Mouse (Mus musculus) heart, embryonic 15.5 days (tissue): ENCODE results near the gene Npas3. TPM values are rescaled to one million over a fixed set of nuclear protein-coding genes. Genes with fewer than 3 reads are reported as not detected.

ENCODE experiments used
- ATAC-seq: fragments of 200-750 bp; cut with Nextera tagmentation; replicated peaks from 2 replicates; pipeline ENCODE4 v1.8.0; 2017; ENCODE audit warnings: low read depth, moderate TSS enrichment; ENCODE audit not compliant: insufficient number of reproducible peaks, insufficient read depth, low FRiP score
- H3K27ac ChIP-seq: fragments of 300-500 bp; sonication (generic); 2 replicates; pipeline ENCODE4 v1.5.1; 2015; ENCODE audit warnings: mild to moderate bottlenecking, inconsistent platforms
- H3K27me3 ChIP-seq: fragments of 300-500 bp; sonication (generic); 2 replicates; pipeline ENCODE4 v1.6.1; 2015; ENCODE audit warnings: inconsistent platforms
- H3K36me3 ChIP-seq: fragments of 300-500 bp; sonication (generic); 2 replicates; pipeline ENCODE4 v1.6.1; 2015; ENCODE audit warnings: mild to moderate bottlenecking, inconsistent platforms
- H3K4me1 ChIP-seq: fragments of 300-500 bp; sonication (generic); replicated peaks from 2 replicates; pipeline ENCODE4 v1.6.1; 2015; ENCODE audit warnings: inconsistent platforms
- H3K4me2 ChIP-seq: fragments of 300-500 bp; sonication (generic); 2 replicates; pipeline ENCODE4 v1.6.1; 2015; ENCODE audit warnings: inconsistent platforms, mild to moderate bottlenecking, moderate library complexity
- H3K4me3 ChIP-seq: fragments of 300-500 bp; sonication (generic); 2 replicates; pipeline ENCODE4 v1.5.1; 2015; ENCODE audit warnings: mild to moderate bottlenecking, inconsistent platforms
- H3K9ac ChIP-seq: fragments of 300-500 bp; sonication (generic); 2 replicates; pipeline ENCODE4 v1.6.1; 2015; ENCODE audit warnings: mild to moderate bottlenecking, inconsistent platforms
- H3K9me3 ChIP-seq: fragments of 300-500 bp; sonication (generic); replicated peaks from 2 replicates; pipeline ENCODE4 v1.6.1; 2016; ENCODE audit warnings: inconsistent platforms
- WGBS: fragments of 180-500 bp; shearing (Covaris S2); methylation state at CpG from one replicate; pipeline ENCODE4 v1.1.7; 2015; ENCODE audit warnings: mixed read lengths; 5-methylcytosine and 5-hydroxymethylcytosine counted together
- polyA plus RNA-seq: library from polyadenylated mRNA; unstranded; fragments of >200 nt; fragmentation: Nextera tagmentation; extraction: Ambion mirVana; gene quantifications from 2 replicates; pipeline ENCODE4 v1.2.1, GENCODE M21; 2015

Gene Npas3
- polyA plus RNA-seq, 1 experiment from 2014 or later = 0.82 TPM

DNA sequence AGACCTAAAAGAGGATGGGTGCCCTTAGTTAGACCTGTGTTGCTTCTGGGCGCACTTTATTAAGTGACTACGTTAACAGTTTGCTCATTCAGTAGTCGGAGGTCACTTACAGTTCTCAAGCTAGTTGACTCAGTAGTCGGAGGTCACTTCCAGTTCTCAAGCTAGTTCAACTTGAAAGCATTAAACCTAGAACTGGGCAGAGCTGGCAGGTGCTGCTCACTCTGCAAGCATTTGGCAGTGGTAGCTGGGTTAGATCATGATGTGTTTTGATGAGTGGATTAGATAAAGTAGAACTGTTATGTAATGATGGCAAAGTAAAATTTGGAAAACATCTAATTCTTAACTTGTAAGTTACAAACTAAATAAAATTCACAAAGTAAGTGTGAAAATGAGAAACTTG is 271.1 kb downstream of the Npas3 start:
- H3K27me3 ChIP-seq = no peaks in the 10 kb centered on the region
- no peak for ATAC-seq
- no peaks in the 10 kb centered on the region for H3K4me1 ChIP-seq
- H3K4me3 ChIP-seq = no peak overlapping the region
- 85% methylated on average over 4 of the region's 4 CpGs for WGBS
- H3K36me3 ChIP-seq = no peaks in the 10 kb centered on the region
- no peak overlapping the region for H3K9ac ChIP-seq
- no peak overlapping the region for H3K4me2 ChIP-seq
- no peak overlapping the region for H3K27ac ChIP-seq
- H3K9me3 ChIP-seq = no peaks in the 10 kb centered on the region

DNA sequence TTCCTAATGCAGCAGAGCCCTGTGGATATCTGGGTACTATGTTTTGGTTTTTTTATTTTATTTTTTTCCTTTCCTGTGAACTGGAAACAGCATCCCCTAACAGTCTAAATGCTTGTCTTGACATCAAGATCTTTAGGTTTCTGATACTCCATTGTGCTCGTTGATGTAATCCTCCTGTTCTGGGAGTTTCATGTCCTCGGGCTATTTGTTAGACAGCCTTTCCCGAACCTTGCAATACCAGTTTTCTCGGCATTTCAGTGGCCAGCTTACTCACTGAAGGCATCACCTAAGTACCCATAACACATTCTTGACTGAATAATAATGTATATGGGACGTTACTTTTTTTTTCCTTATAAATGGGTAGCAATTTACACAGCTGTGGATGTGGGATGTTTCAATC is 274.2 kb downstream of the Npas3 start:
- no peaks in the 10 kb centered on the region for H3K27me3 ChIP-seq
- no peak overlapping the region for H3K27ac ChIP-seq
- no peak overlapping the region for H3K4me2 ChIP-seq
- no peaks in the 10 kb centered on the region for H3K4me1 ChIP-seq
- WGBS = 68% methylated on average over 5 of the region's 5 CpGs
- no peak for ATAC-seq
- no peak overlapping the region for H3K4me3 ChIP-seq
- H3K9me3 ChIP-seq = no peaks in the 10 kb centered on the region
- H3K9ac ChIP-seq = no peak overlapping the region
- H3K36me3 ChIP-seq = no peaks in the 10 kb centered on the region

DNA sequence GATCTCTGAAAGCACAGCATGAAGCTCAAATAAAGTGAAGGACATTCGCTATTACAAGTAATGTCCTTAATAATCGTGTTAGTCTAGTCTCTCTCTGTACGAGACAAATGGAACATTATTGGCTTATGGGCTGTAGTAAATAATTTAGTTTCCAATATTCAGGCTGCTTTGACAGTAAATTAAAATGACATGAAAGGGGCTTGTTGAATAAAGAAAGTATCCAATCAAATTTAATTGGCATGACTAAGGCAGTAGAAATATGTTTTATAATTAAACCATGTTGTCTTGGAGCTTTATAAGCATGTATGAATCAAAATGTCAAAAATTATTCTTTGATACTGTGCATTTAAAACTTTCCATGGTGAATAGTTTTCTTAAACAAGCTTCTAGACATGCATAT is 278.6 kb downstream of the Npas3 start:
- Histone ChIP-seq H3K27me3 (no peaks in the 10 kb centered on the region), H3K9ac (no peak overlapping the region), H3K4me1 (no peaks in the 10 kb centered on the region), H3K27ac (no peak overlapping the region), H3K4me2 (no peak overlapping the region), H3K36me3 (no peaks in the 10 kb centered on the region), H3K4me3 (no peak overlapping the region), H3K9me3 (no peaks in the 10 kb centered on the region)
- no peak for ATAC-seq
- WGBS = 92% methylated on average over 3 of the region's 3 CpGs

DNA sequence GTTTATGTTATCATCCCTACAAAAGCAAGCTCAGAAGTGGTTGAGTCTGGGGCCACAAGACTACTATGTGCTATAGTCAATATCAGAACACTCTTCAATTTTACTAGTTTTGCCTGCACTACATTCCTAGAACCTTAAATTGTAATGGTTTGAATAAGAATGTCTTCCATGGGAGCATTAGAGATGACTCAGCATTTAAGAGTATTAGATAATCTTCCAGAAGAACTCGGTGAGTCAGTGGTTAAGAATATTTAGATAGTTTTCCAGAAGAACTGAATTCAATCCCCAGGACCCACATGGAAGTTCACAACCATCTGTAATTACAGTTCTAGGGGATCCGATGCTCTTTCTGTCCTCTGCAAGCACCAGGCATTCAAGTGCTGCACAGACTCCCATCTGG is 280.9 kb downstream of the Npas3 start:
- Histone ChIP-seq H3K4me2 (no peak overlapping the region), H3K9me3 (no peaks in the 10 kb centered on the region), H3K27me3 (no peaks in the 10 kb centered on the region), H3K4me1 (no peaks in the 10 kb centered on the region), H3K4me3 (no peak overlapping the region), H3K36me3 (no peaks in the 10 kb centered on the region), H3K27ac (no peak overlapping the region), H3K9ac (no peak overlapping the region)
- WGBS = 77% methylated on average over 2 of the region's 2 CpGs
- ATAC-seq = no peak

- no peak for ATAC-seq
- 77% methylated on average over 5 of the region's 5 CpGs for WGBS
- H3K9ac ChIP-seq = no peak overlapping the region
- H3K27me3 ChIP-seq = no peaks in the 10 kb centered on the region
- H3K4me3 ChIP-seq = no peak overlapping the region
- no peaks in the 10 kb centered on the region for H3K36me3 ChIP-seq
- no peak overlapping the region for H3K4me2 ChIP-seq
- no peaks in the 10 kb centered on the region for H3K4me1 ChIP-seq
- no peak overlapping the region for H3K27ac ChIP-seq
- no peaks in the 10 kb centered on the region for H3K9me3 ChIP-seq
Measured at GRCm38 (mm10) chr12:53536816-53537215, 288.3 kb downstream of the Npas3 start.

GRCm38 (mm10) chr12:53556359-53556758 is 307.9 kb downstream of the Npas3 start:
- 86% methylated on average over 2 of the region's 2 CpGs for WGBS
- no peak for ATAC-seq
- H3K9ac ChIP-seq = no peak overlapping the region
- no peaks in the 10 kb centered on the region for H3K4me1 ChIP-seq
- no peak overlapping the region for H3K4me2 ChIP-seq
- H3K36me3 ChIP-seq = no peaks in the 10 kb centered on the region
- no peaks in the 10 kb centered on the region for H3K27me3 ChIP-seq
- H3K9me3 ChIP-seq = no peaks in the 10 kb centered on the region
- no peak overlapping the region for H3K27ac ChIP-seq
- no peak overlapping the region for H3K4me3 ChIP-seq

GRCm38 (mm10) chr12:53558259-53558658 is 309.8 kb downstream of the Npas3 start:
- ATAC-seq = no peak
- WGBS = 81% methylated on average over 1 of the region's 1 CpGs
- Histone ChIP-seq H3K4me2 (no peak overlapping the region), H3K9me3 (no peaks in the 10 kb centered on the region), H3K4me3 (no peak overlapping the region), H3K27ac (no peak overlapping the region), H3K27me3 (no peaks in the 10 kb centered on the region), H3K9ac (no peak overlapping the region), H3K4me1 (no peaks in the 10 kb centered on the region), H3K36me3 (no peaks in the 10 kb centered on the region)

DNA sequence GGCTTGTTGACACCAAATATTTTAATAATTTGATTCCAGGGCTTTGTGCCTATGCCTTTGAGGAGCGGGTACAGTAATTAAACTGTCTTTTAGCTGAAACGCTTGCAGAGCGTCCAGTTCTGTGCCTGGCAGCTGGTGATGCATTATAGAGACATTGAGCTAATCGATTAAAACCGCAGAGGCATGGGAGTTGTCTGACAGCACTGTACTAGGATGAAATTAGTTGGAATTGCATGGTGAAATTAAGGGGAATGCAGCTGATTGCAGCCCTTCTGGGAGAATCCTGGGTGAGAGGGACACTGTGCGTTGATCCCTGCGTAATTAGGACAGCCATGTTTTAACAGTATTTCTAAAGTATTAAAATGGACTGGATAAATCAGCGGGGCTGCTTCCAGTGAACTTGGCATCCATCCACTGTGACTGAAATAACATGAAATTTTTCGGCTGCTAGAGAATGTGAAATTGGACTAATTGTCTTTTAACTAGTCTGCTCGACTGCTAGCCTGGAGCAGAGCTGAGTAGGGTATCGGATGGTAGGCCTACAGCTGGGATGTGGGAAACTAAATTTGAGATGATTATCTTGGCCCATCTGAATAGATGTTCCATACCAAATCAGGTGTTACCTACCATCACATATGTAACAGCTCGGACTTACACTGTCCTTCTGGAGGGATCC is 318.4 kb downstream of the Npas3 start:
- no peak overlapping the region for H3K27ac ChIP-seq
- H3K9me3 ChIP-seq = no peaks in the 10 kb centered on the region
- H3K9ac ChIP-seq = no peak overlapping the region
- H3K4me1 ChIP-seq = no peaks in the 10 kb centered on the region
- H3K36me3 ChIP-seq = no peaks in the 10 kb centered on the region
- no peak overlapping the region for H3K4me2 ChIP-seq
- ATAC-seq = no peak
- no peak overlapping the region for H3K4me3 ChIP-seq
- no peaks in the 10 kb centered on the region for H3K27me3 ChIP-seq
- 77% methylated on average over 12 of the region's 12 CpGs for WGBS

GRCm38 (mm10) chr12:53581181-53581580 is 332.7 kb downstream of the Npas3 start:
- Histone ChIP-seq H3K4me1 (no peaks in the 10 kb centered on the region), H3K36me3 (no peaks in the 10 kb centered on the region), H3K9ac (no peak overlapping the region), H3K27ac (no peak overlapping the region), H3K27me3 (no peaks in the 10 kb centered on the region), H3K9me3 (no peaks in the 10 kb centered on the region), H3K4me2 (no peak overlapping the region), H3K4me3 (no peak overlapping the region)
- ATAC-seq = no peak
- 82% methylated on average over 5 of the region's 5 CpGs for WGBS

DNA sequence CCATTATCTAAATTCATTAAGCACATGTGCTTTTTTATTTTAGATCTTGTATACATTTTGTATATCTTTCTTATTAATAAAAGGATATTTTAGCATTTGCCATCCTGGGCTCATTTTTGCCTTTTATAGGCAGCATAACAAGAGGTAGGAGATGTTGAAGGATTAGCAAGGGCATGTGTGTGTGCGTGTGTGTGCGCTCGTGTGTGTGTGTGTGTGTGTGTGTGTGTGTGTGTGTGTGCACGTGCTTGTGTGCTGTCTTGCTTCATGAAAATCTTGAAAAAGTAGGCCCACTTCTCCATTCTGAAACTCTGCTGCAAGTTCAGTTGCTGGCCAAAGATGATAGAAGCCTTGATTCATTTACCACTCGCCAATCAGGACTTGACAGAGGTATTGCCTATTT is 338.8 kb downstream of the Npas3 start:
- WGBS = 78% methylated on average over 5 of the region's 5 CpGs

DNA sequence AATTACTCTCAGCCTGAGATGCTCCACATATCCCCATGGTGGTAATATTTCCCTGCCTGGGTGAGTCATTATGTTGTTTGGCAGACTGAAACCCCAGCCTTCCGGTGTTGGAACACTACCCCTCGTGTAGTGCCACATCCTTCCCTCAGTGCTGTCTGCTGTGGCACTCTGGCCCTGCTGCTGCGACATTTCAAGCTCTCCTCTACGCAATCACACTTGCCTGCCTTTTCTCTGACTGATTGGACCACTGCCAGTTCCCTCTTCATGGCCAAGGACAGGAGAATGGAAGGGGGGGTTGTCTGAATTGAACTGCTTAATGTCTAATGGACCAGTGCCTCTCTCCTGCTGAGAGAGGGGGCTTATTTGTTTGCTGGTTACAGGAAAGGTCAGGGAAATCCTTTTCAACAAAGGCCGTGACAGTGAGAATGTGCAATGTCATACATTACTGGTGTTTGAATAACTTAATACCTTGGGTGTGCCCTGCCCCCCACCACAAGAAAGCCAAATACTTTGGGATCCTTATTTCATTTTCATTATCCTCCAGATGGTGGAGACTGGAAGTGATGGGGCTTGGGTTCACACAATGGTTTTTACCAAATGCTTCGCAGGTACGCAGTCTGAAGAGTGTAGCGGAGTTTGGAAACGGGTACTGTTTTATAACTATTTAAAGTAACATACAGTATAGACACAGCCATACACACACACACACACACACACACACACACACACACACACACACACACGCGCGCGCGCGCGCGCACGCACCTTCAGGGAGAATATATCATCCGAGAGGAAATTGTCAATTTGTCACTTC is 339.4 kb downstream of the Npas3 start:
- Histone ChIP-seq H3K9me3 (no peaks in the 10 kb centered on the region), H3K4me3 (no peak overlapping the region), H3K27me3 (no peaks in the 10 kb centered on the region), H3K27ac (peak overlapping the region; percentile 31), H3K36me3 (no peaks in the 10 kb centered on the region), H3K4me2 (0 out of 2 replicates have a peak overlapping the region, but pooled peaks have one; percentile 23), H3K4me1 (peaks cover 8% of the 10 kb centered on the region), H3K9ac (no peak overlapping the region)
- peak; percentile 55; the same call in 1 of the 2 replicates for ATAC-seq
- whole genome bisulfite sequencing = 72% methylated on average over 19 of the region's 19 CpGs

More for the DNA sequence above, 338.8 kb downstream of the Npas3 start:
- no peak overlapping the region for H3K9ac ChIP-seq
- no peaks in the 10 kb centered on the region for H3K36me3 ChIP-seq
- no peak overlapping the region for H3K4me3 ChIP-seq
- H3K27ac ChIP-seq = peak overlapping the region; percentile 31
- H3K9me3 ChIP-seq = no peaks in the 10 kb centered on the region
- H3K27me3 ChIP-seq = no peaks in the 10 kb centered on the region
- H3K4me1 ChIP-seq = peaks cover 8% of the 10 kb centered on the region
- H3K4me2 ChIP-seq = 0 out of 2 replicates have a peak overlapping the region, but pooled peaks have one; percentile 23
- no peak for ATAC-seq
